Mouse (Mus musculus): ENCODE measurements around the gene Gm21822. TPM values are rescaled to one million over a fixed set of nuclear protein-coding genes. Genes with fewer than 3 reads are reported as not detected.

The Gm21822 gene
- not detected for polyA plus RNA-seq (2017; shearing (Covaris generic))

GRCm38 (mm10) chrY:18654182-18654581, at the start of gene Gm21822:
TSS of gene Gm21822 (plus strand) at chrY:18654482.

Data from effector memory CD4-positive, alpha-beta T cell, adult 7 months (primary cell).